ENCODE assay signal across 12 mouse cellular contexts in the genomic region with DNA sequence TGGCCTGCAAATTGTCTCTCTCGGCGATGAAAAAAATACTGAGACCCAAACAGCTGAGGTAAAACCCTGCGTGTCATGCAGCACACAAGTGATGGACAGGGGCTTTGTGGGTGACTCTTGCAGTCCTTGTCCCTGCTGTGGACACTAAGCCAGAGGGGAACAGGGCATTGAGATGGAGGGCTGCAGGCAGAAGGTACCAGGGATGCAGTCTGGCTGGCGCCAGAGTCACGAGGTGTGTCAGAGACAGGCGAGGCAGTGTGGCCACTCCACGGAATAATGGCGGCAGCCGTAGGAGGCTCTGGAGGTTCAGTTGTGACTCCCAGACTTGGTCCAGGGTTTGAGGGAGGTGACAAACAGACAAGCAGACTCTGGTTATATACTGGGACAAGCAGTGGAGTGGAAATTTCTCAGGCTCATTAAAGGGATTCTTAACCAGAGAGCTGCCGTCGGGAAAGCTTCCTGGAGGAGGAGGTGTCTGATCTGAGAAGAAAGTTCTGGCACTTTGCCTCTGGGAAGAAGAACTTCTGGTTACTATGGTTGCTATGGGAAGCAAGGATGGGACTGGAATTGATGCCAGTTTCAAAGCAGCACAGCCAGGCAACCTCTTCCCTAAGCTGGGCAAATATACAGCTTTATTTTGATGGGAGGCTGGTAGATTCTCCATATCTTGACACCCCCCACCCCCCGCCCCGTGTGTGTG.
DNase-seq lines count a peak whose midpoint lies in the region; ATAC-seq lines count a peak whose summit lies in the region.
"Had no signal": no experiment of that assay in that cellular context is flagged by ENCODE, and none has a peak within 500 bp of the region (broad histone marks: within the 10 kb centered on the region; RNA-seq: fewer than 3 reads in every experiment).

No protein-coding gene starts in this region.

- ATAC-seq in neural tube, embryonic 13.5 days (ENCODE audit: low read depth) = no peak
- ATAC-seq in forebrain, embryonic 13.5 days = no peak
- no peak for ATAC-seq in intestine, embryonic 16.5 days
- ATAC-seq: activated CD4-positive, CD25-positive, alpha-beta regulatory T cell, adult 4 months had no signal

- peak overlapping the region; percentile 61 for H3K27ac ChIP-seq in neural tube, embryonic 13.5 days (replicated peaks)
- peak overlapping the region; percentile 55 for H3K27ac ChIP-seq in forebrain, embryonic 13.5 days
- peak overlapping the region; percentile 42 for H3K27ac ChIP-seq in intestine, embryonic 16.5 days (ENCODE audit: low read length)
- H3K27ac ChIP-seq: kidney, postnatal 0 days had no signal

- no peak for DNase-seq in neural tube, embryonic 10.5 days (ENCODE audit: extremely low spot score, low spot score)
- DNase-seq in telencephalon, adult 2 months (ENCODE audit: low read depth, low spot score) = peak; percentile 74
- no peak for DNase-seq in kidney, postnatal 14 days
- no peak for DNase-seq in cerebellum, adult 11 months
- DNase-seq: gastrocnemius, postnatal 25 days; heart, postnatal 10 days; liver had no signal

- H3K4me2 ChIP-seq in neural tube, embryonic 13.5 days = no peak overlapping the region
- no peak overlapping the region for H3K4me2 ChIP-seq in forebrain, embryonic 13.5 days
- no peak overlapping the region for H3K4me2 ChIP-seq in intestine, embryonic 16.5 days (ENCODE audit: low read depth, low read length)

- H3K4me1 ChIP-seq in neural tube, embryonic 13.5 days (replicated peaks) = peaks cover 78% of the 10 kb centered on the region
- peaks cover 61% of the 10 kb centered on the region for H3K4me1 ChIP-seq in forebrain, embryonic 13.5 days
- H3K4me1 ChIP-seq in intestine, embryonic 16.5 days (ENCODE audit: control insufficient read depth, insufficient read depth, low read length) = peaks cover 11% of the 10 kb centered on the region

- peak overlapping the region; percentile 41; the same call in 1 of the 2 replicates for H3K9ac ChIP-seq in neural tube, embryonic 13.5 days
- H3K9ac ChIP-seq in forebrain, embryonic 13.5 days = no peak overlapping the region
- no peak overlapping the region for H3K9ac ChIP-seq in intestine, embryonic 16.5 days (ENCODE audit: low read depth, low read length)

- H3K36me3 ChIP-seq in neural tube, embryonic 13.5 days = no peaks in the 10 kb centered on the region
- no peaks in the 10 kb centered on the region for H3K36me3 ChIP-seq in forebrain, embryonic 13.5 days (ENCODE audit: poor library complexity, severe bottlenecking)
- H3K36me3 ChIP-seq in intestine, embryonic 16.5 days (ENCODE audit: control insufficient read depth, insufficient read depth, low read length) = no peaks in the 10 kb centered on the region

- H3K4me3 ChIP-seq in neural tube, embryonic 13.5 days = no peak overlapping the region
- H3K4me3 ChIP-seq in forebrain, embryonic 13.5 days = no peak overlapping the region
- no peak overlapping the region for H3K4me3 ChIP-seq in intestine, embryonic 16.5 days (ENCODE audit: low read length)

- no peaks in the 10 kb centered on the region for H3K9me3 ChIP-seq in neural tube, embryonic 13.5 days
- no peaks in the 10 kb centered on the region for H3K9me3 ChIP-seq in forebrain, embryonic 13.5 days (replicated peaks)
- H3K9me3 ChIP-seq in intestine, embryonic 16.5 days (ENCODE audit: control insufficient read depth, low read length) = no peaks in the 10 kb centered on the region

- peaks cover 10% of the 10 kb centered on the region; the same call in 1 of the 2 replicates for H3K27me3 ChIP-seq in neural tube, embryonic 13.5 days
- H3K27me3 ChIP-seq in forebrain, embryonic 13.5 days = 0 out of 2 replicates have a peak, but pooled peaks cover 2% of the 10 kb centered on the region
- H3K27me3 ChIP-seq in intestine, embryonic 16.5 days (replicated peaks; ENCODE audit: control insufficient read depth, insufficient read depth, low read length) = no peaks in the 10 kb centered on the region

- WGBS in neural tube, embryonic 13.5 days = 72% methylated on average over 13 of the region's 13 CpGs
- WGBS in forebrain, embryonic 13.5 days = 71% methylated on average over 13 of the region's 13 CpGs
- WGBS in intestine, embryonic 16.5 days = 65% methylated on average over 13 of the region's 13 CpGs
